Mouse (Mus musculus): ENCODE results near the gene Exoc4. TPM values are rescaled to one million over a fixed set of nuclear protein-coding genes. Genes with fewer than 3 reads are reported as not detected.

Gene Exoc4
- polyA plus RNA-seq, 1 experiment from 2014 or later: 9.5 TPM

DNA sequence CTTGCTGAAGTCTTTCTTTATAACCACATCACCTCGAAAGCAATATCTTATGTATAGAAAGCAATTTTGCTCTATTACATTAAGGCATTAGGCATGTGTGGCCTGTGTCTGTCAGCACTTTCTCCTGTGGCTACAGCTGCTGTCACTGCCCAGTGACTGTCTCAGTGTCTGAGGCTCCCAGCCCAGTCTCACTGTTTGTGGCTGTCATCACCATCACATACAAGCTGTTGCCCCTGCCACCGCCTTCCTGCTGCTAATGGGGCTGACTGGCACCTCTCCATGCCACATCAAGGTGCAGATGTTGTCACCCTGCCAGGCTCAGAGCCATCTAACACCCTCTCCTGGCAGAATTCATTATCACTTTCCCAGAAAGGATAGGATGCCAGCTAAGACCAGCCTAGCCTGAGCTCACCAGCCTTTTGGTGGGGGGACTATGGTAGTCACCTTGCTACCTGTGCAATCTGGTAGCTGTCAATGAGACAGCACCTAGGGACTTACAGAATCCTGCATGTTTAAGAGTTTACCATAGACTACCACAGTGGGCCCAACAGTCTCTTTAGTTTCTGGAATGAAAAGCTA lies 698.1 kb downstream of the Exoc4 start:
- no peak for DNase-seq (ENCODE audit: low spot score)
- WGBS: 69% methylated on average over 2 of the region's 2 CpGs

GRCm38 (mm10) chr6:33950113-33950512 lies 701.2 kb downstream of the Exoc4 start:
- Histone ChIP-seq H3K27ac (replicated peaks) (no peak overlapping the region), H3K27me3 (ENCODE audit: control insufficient read depth, insufficient read depth, low read length) (no peaks in the 10 kb centered on the region), H3K4me1 (replicated peaks; ENCODE audit: control insufficient read depth, insufficient read depth) (no peaks in the 10 kb centered on the region), H3K4me2 (replicated peaks; ENCODE audit: low read depth) (no peak overlapping the region), H3K36me3 (ENCODE audit: control insufficient read depth, insufficient read depth, low read length) (no peaks in the 10 kb centered on the region), H3K4me3 (ENCODE audit: low read depth, low read length) (no peak overlapping the region), H3K9me3 (ENCODE audit: control insufficient read depth, low read length) (no peaks in the 10 kb centered on the region), H3K9ac (ENCODE audit: low read length) (no peak overlapping the region)
- ATAC-seq (ENCODE audit: low FRiP score, low TSS enrichment) (no peak), DNase-seq (ENCODE audit: low spot score) (no peak)
- TF ChIP-seq EP300 (optimal IDR thresholded peaks at IDR 0.05) (no peak), CTCF (IDR thresholded peaks at IDR 0.05; ENCODE audit: low read depth) (peak; percentile 23; the same call in 1 of the 2 replicates)
- WGBS: 89% methylated on average over 2 of the region's 2 CpGs

More for the DNA sequence above, 698.1 kb downstream of the Exoc4 start:
- no peak for ATAC-seq (ENCODE audit: low FRiP score, low TSS enrichment)
- H3K27ac ChIP-seq (replicated peaks): no peak overlapping the region
- H3K27me3 ChIP-seq (ENCODE audit: control insufficient read depth, insufficient read depth, low read length): no peaks in the 10 kb centered on the region
- H3K4me2 ChIP-seq (replicated peaks; ENCODE audit: low read depth): no peak overlapping the region
- no peaks in the 10 kb centered on the region for H3K4me1 ChIP-seq (replicated peaks; ENCODE audit: control insufficient read depth, insufficient read depth)
- TF ChIP-seq CTCF (IDR thresholded peaks at IDR 0.05; ENCODE audit: low read depth) (no peak), EP300 (optimal IDR thresholded peaks at IDR 0.05) (no peak)
- H3K9ac ChIP-seq (ENCODE audit: low read length): no peak overlapping the region
- H3K9me3 ChIP-seq (ENCODE audit: control insufficient read depth, low read length): no peaks in the 10 kb centered on the region
- H3K4me3 ChIP-seq (ENCODE audit: low read depth, low read length): no peak overlapping the region
- no peaks in the 10 kb centered on the region for H3K36me3 ChIP-seq (ENCODE audit: control insufficient read depth, insufficient read depth, low read length)

DNA sequence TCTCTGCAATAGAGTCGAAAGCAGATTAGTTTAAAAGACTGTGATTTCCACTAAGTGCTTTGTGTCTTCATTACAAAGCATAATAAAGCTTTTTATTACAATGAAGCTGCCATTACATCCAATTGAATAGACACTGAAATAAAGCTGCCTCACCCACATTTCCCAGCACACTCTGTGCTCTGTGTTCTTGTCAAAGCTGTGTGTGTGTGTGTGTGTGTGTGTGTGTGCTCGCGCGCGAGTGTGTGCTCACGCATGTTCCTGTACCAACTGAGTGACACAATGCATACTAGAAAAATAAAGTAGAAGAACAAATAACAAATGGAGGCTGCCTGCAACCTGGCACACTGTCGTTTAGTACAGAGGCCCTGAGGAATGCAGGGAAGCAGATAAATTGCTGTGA lies 706.6 kb downstream of the Exoc4 start:
- Histone ChIP-seq H3K4me3 (ENCODE audit: low read depth, low read length) (no peak overlapping the region), H3K36me3 (ENCODE audit: control insufficient read depth, insufficient read depth, low read length) (no peaks in the 10 kb centered on the region), H3K27me3 (ENCODE audit: control insufficient read depth, insufficient read depth, low read length) (no peaks in the 10 kb centered on the region), H3K9me3 (ENCODE audit: control insufficient read depth, low read length) (no peaks in the 10 kb centered on the region), H3K4me2 (replicated peaks; ENCODE audit: low read depth) (no peak overlapping the region), H3K27ac (replicated peaks) (no peak overlapping the region), H3K4me1 (replicated peaks; ENCODE audit: control insufficient read depth, insufficient read depth) (no peaks in the 10 kb centered on the region), H3K9ac (ENCODE audit: low read length) (no peak overlapping the region)
- ATAC-seq (ENCODE audit: low FRiP score, low TSS enrichment) (no peak), DNase-seq (ENCODE audit: low spot score) (no peak)
- 75% methylated on average over 7 of the region's 7 CpGs for WGBS
- TF ChIP-seq CTCF (IDR thresholded peaks at IDR 0.05; ENCODE audit: low read depth) (no peak), EP300 (optimal IDR thresholded peaks at IDR 0.05) (no peak)

- H3K4me2 ChIP-seq (replicated peaks; ENCODE audit: low read depth): no peak overlapping the region
- H3K9me3 ChIP-seq (ENCODE audit: control insufficient read depth, low read length): no peaks in the 10 kb centered on the region
- H3K4me3 ChIP-seq (ENCODE audit: low read depth, low read length): no peak overlapping the region
- WGBS: 28% methylated on average over 3 of the region's 3 CpGs
- no peaks in the 10 kb centered on the region for H3K27me3 ChIP-seq (ENCODE audit: control insufficient read depth, insufficient read depth, low read length)
- ATAC-seq (ENCODE audit: low FRiP score, low TSS enrichment) (no peak), DNase-seq (ENCODE audit: low spot score) (no peak)
- H3K36me3 ChIP-seq (ENCODE audit: control insufficient read depth, insufficient read depth, low read length): no peaks in the 10 kb centered on the region
- H3K27ac ChIP-seq (replicated peaks): no peak overlapping the region
- no peak for TF ChIP-seq CTCF (IDR thresholded peaks at IDR 0.05; ENCODE audit: low read depth)
- no peak for TF ChIP-seq EP300 (optimal IDR thresholded peaks at IDR 0.05)
- no peak overlapping the region for H3K9ac ChIP-seq (ENCODE audit: low read length)
- H3K4me1 ChIP-seq (replicated peaks; ENCODE audit: control insufficient read depth, insufficient read depth): no peaks in the 10 kb centered on the region
Observed at GRCm38 (mm10) chr6:33958281-33958680, 709.4 kb downstream of the Exoc4 start.

DNA sequence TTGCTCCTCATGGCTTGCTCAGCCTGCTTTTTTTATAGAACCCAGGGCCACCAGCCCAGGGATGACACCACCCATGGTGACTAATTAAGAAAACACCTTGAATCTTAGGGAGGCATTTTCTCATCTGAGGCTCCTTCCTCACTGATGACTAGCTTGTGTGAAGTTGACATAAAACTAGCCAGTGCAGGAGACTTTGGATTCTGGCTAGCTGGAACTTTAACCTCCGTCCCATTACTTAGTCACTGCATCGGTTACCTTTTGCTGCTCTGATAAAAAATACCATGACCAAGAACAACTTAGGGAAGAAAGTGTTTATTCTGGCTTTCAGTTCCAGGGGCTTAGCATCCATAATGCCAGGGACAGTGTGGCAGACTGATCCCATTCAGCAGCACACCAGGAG lies 711.9 kb downstream of the Exoc4 start:
- Histone ChIP-seq H3K4me1 (replicated peaks; ENCODE audit: control insufficient read depth, insufficient read depth) (no peaks in the 10 kb centered on the region), H3K9me3 (ENCODE audit: control insufficient read depth, low read length) (no peaks in the 10 kb centered on the region), H3K4me2 (replicated peaks; ENCODE audit: low read depth) (no peak overlapping the region), H3K36me3 (ENCODE audit: control insufficient read depth, insufficient read depth, low read length) (no peaks in the 10 kb centered on the region), H3K9ac (ENCODE audit: low read length) (no peak overlapping the region), H3K4me3 (ENCODE audit: low read depth, low read length) (no peak overlapping the region), H3K27ac (replicated peaks) (no peak overlapping the region), H3K27me3 (ENCODE audit: control insufficient read depth, insufficient read depth, low read length) (no peaks in the 10 kb centered on the region)
- 75% methylated on average over 2 of the region's 2 CpGs for WGBS
- DNase-seq (ENCODE audit: low spot score): no peak
- TF ChIP-seq EP300 (optimal IDR thresholded peaks at IDR 0.05) (no peak), CTCF (IDR thresholded peaks at IDR 0.05; ENCODE audit: low read depth) (no peak)
- no peak; the same call in 1 of the 2 replicates for ATAC-seq (ENCODE audit: low FRiP score, low TSS enrichment)

DNA sequence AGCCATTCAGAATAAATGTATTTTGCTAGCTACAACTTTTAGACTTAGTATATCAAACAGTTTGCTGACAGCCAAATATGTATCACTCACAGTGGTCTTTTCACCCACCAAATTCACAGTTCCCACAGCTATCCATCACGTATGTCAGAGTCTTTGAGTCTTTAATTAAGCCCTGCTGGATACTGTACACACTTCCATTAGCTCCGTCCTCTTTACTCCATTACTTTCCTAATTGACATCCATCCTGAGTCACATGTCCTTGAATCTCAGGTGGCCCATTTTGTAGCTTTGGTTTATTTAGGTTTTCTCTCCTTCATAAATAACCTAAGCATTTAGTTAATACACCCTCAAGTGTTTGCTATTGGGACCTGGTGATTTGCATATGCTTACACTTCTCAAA lies 714.2 kb downstream of the Exoc4 start:
- 80% methylated on average over 2 of the region's 2 CpGs for WGBS
- no peaks in the 10 kb centered on the region for H3K27me3 ChIP-seq (ENCODE audit: control insufficient read depth, insufficient read depth, low read length)
- no peak overlapping the region for H3K9ac ChIP-seq (ENCODE audit: low read length)
- DNase-seq (ENCODE audit: low spot score) (no peak), ATAC-seq (ENCODE audit: low FRiP score, low TSS enrichment) (no peak)
- H3K4me2 ChIP-seq (replicated peaks; ENCODE audit: low read depth): no peak overlapping the region
- TF ChIP-seq CTCF (IDR thresholded peaks at IDR 0.05; ENCODE audit: low read depth) (no peak), EP300 (optimal IDR thresholded peaks at IDR 0.05) (no peak)
- H3K36me3 ChIP-seq (ENCODE audit: control insufficient read depth, insufficient read depth, low read length): no peaks in the 10 kb centered on the region
- no peak overlapping the region for H3K4me3 ChIP-seq (ENCODE audit: low read depth, low read length)
- H3K4me1 ChIP-seq (replicated peaks; ENCODE audit: control insufficient read depth, insufficient read depth): no peaks in the 10 kb centered on the region
- H3K27ac ChIP-seq (replicated peaks): no peak overlapping the region
- H3K9me3 ChIP-seq (ENCODE audit: control insufficient read depth, low read length): no peaks in the 10 kb centered on the region
